Mouse (Mus musculus): ENCODE results near the gene Tubg2. TPM values are rescaled to one million over a fixed set of nuclear protein-coding genes. Genes with fewer than 3 reads are reported as not detected.
"Not testable (repeated sequence)": the region's sequence is repeated elsewhere in the genome, so short reads cannot be mapped to it uniquely, and the experiment has no call there.

Gene Tubg2
- polyA plus RNA-seq, 1 experiment from 2014 or later = 7.3 TPM

DNA sequence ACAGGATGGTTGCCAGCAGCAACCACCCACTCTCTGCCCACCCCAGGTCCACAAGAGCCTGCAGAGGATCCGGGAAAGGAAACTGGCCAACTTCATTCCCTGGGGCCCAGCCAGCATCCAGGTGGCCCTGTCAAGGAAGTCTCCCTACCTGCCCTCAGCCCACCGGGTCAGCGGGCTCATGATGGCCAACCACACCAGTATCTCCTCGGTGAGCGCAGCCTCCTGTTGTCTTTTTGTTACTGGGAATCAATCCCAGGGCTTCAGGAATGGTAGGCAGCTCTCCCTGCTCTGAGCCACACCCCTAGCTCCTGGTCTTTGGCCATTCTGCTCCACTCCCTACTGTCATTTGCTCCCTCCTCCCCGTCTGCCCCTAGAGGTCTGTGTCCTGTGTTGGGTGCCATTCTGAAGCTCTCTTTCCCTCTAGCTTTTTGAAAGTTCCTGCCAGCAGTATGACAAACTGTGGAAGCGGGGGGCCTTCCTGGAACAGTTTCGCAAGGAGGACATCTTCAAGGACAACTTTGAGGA is 5.3 kb downstream of the Tubg2 start:
- Histone ChIP-seq H3K36me3 (peaks cover 14% of the 10 kb centered on the region; the same call in 1 of the 2 replicates), H3K27me3 (peaks cover 63% of the 10 kb centered on the region), H3K4me1 (peaks cover 19% of the 10 kb centered on the region)
- not testable (repeated sequence) for H3K4me2 ChIP-seq (replicated peaks); H3K9me3 ChIP-seq; H3K9ac ChIP-seq; ATAC-seq (ENCODE audit: low FRiP score, low read depth); H3K27ac ChIP-seq; H3K4me3 ChIP-seq
- 77% methylated on average over 8 of the region's 8 CpGs for WGBS

DNA sequence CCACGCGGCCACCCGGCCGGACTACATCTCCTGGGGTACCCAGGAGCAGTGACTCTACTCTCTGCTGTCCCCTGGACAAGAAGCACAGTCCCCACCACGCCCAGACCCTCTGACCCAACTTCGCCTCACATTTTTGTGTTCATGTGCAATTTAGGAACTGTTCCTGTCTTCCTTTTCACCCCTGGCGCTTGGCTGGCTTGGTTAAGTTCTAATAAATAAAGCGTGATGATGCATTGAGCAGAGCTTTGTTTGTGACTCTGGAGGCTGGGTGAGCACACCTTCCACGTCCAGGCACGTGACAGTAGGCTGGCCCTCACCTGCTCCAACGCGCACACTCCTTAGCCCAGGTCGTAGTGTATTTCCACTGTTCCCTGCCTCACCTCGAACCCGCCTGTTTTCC is 5.8 kb downstream of the Tubg2 start:
- Histone ChIP-seq H3K9ac (no peak overlapping the region), H3K4me2 (replicated peaks) (no peak overlapping the region), H3K27ac (no peak overlapping the region), H3K27me3 (peaks cover 66% of the 10 kb centered on the region), H3K4me3 (no peak overlapping the region), H3K9me3 (no peaks in the 10 kb centered on the region), H3K36me3 (peaks cover 19% of the 10 kb centered on the region), H3K4me1 (peaks cover 14% of the 10 kb centered on the region)
- WGBS = 85% methylated on average over 15 of the region's 15 CpGs
- ATAC-seq (ENCODE audit: low FRiP score, low read depth) = no peak

GRCm38 (mm10) chr11:101162301-101162700 is 6.6 kb downstream of the Tubg2 start:
- 53% methylated on average over 5 of the region's 5 CpGs for WGBS
- Histone ChIP-seq H3K4me3 (no peak overlapping the region), H3K27ac (no peak overlapping the region), H3K9ac (no peak overlapping the region), H3K4me2 (replicated peaks) (no peak overlapping the region), H3K4me1 (peaks cover 13% of the 10 kb centered on the region), H3K36me3 (peaks cover 25% of the 10 kb centered on the region), H3K9me3 (no peaks in the 10 kb centered on the region), H3K27me3 (peaks cover 71% of the 10 kb centered on the region)
- ATAC-seq (ENCODE audit: low FRiP score, low read depth) = no peak

DNA sequence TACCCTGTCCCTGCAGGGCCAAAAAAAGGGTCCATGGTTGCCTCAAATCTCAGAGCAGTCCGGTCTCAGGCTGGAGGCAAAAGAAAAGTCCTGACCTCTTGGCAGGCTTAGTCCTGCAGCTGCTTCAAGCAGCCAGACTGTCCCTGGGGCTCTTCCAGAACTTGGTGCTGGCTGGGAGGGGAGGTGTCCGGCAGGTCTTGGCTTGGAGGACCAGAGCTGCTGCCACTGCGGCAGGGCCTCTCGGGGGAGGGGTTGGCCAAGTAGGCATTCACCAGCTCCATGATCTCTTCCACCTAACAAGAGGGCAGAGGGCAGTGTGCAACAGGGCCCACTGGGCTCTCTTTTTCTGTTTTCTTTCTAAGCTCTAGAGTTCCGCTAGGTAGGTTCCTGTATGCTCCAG is 7.1 kb downstream of the Tubg2 start:
- H3K27ac ChIP-seq = no peak overlapping the region
- no peak overlapping the region for H3K9ac ChIP-seq
- peaks cover 30% of the 10 kb centered on the region for H3K36me3 ChIP-seq
- no peak overlapping the region for H3K4me2 ChIP-seq (replicated peaks)
- 53% methylated on average over 5 of the region's 5 CpGs for WGBS
- no peak overlapping the region for H3K4me3 ChIP-seq
- H3K4me1 ChIP-seq = peaks cover 13% of the 10 kb centered on the region
- peaks cover 75% of the 10 kb centered on the region for H3K27me3 ChIP-seq
- ATAC-seq (ENCODE audit: low FRiP score, low read depth) = no peak
- no peaks in the 10 kb centered on the region for H3K9me3 ChIP-seq

- H3K9ac ChIP-seq = peak overlapping the region; percentile 65
- peaks cover 34% of the 10 kb centered on the region for H3K36me3 ChIP-seq
- peak overlapping the region; percentile 76 for H3K4me2 ChIP-seq (replicated peaks)
- WGBS = 10% methylated on average over 49 of the region's 49 CpGs
- H3K4me1 ChIP-seq = peaks cover 14% of the 10 kb centered on the region
- H3K9me3 ChIP-seq = no peaks in the 10 kb centered on the region
- no peak for ATAC-seq (ENCODE audit: low FRiP score, low read depth)
- peak overlapping the region; percentile 45 for H3K4me3 ChIP-seq
- peaks cover 85% of the 10 kb centered on the region for H3K27me3 ChIP-seq
- H3K27ac ChIP-seq = no peak overlapping the region
These were observed 8.0 kb downstream of the Tubg2 start for GRCm38 (mm10) chr11:101163476-101164350.

- peaks cover 91% of the 10 kb centered on the region for H3K27me3 ChIP-seq
- ATAC-seq (ENCODE audit: low FRiP score, low read depth) = no peak
- peaks cover 19% of the 10 kb centered on the region for H3K4me1 ChIP-seq
- peaks cover 34% of the 10 kb centered on the region for H3K36me3 ChIP-seq
- whole genome bisulfite sequencing = 5% methylated on average over 21 of the region's 21 CpGs
- H3K4me3 ChIP-seq = peak overlapping the region; percentile 45
- H3K4me2 ChIP-seq (replicated peaks) = peak overlapping the region; percentile 76
- peak overlapping the region; percentile 65 for H3K9ac ChIP-seq
- H3K27ac ChIP-seq = no peak overlapping the region
- no peaks in the 10 kb centered on the region for H3K9me3 ChIP-seq
These were observed 8.6 kb downstream of the Tubg2 start for GRCm38 (mm10) chr11:101164351-101164665.

- Histone ChIP-seq H3K4me2 (replicated peaks) (peak overlapping the region; percentile 76), H3K27ac (no peak overlapping the region), H3K4me3 (peak overlapping the region; percentile 45), H3K36me3 (peaks cover 34% of the 10 kb centered on the region), H3K27me3 (peaks cover 94% of the 10 kb centered on the region), H3K4me1 (peaks cover 26% of the 10 kb centered on the region), H3K9ac (peak overlapping the region; percentile 65; the same call in 1 of the 2 replicates), H3K9me3 (no peaks in the 10 kb centered on the region)
- WGBS = 14% methylated on average over 35 of the region's 35 CpGs
- ATAC-seq (ENCODE audit: low FRiP score, low read depth) = no peak
These were observed 9.2 kb downstream of the Tubg2 start for GRCm38 (mm10) chr11:101164677-101165580.

- no peaks in the 10 kb centered on the region for H3K9me3 ChIP-seq
- peaks cover 32% of the 10 kb centered on the region for H3K36me3 ChIP-seq
- WGBS = 41% methylated on average over 14 of the region's 14 CpGs
- no peak overlapping the region for H3K4me2 ChIP-seq (replicated peaks)
- H3K4me1 ChIP-seq = peaks cover 35% of the 10 kb centered on the region
- no peak for ATAC-seq (ENCODE audit: low FRiP score, low read depth)
- no peak overlapping the region for H3K4me3 ChIP-seq
- no peak overlapping the region for H3K27ac ChIP-seq
- 0 out of 2 replicates have a peak overlapping the region, but pooled peaks have one; percentile 1 for H3K9ac ChIP-seq
- peaks cover 94% of the 10 kb centered on the region for H3K27me3 ChIP-seq
These were observed 10.7 kb downstream of the Tubg2 start for GRCm38 (mm10) chr11:101166357-101166756.

GRCm38 (mm10) chr11:101167211-101167962 is 11.7 kb downstream of the Tubg2 start:
- Histone ChIP-seq H3K4me1 (peaks cover 43% of the 10 kb centered on the region), H3K27me3 (peaks cover 84% of the 10 kb centered on the region), H3K4me2 (replicated peaks) (no peak overlapping the region), H3K4me3 (no peak overlapping the region), H3K27ac (no peak overlapping the region), H3K9me3 (no peaks in the 10 kb centered on the region), H3K36me3 (peaks cover 26% of the 10 kb centered on the region), H3K9ac (no peak overlapping the region)
- WGBS = 48% methylated on average over 19 of the region's 19 CpGs
- ATAC-seq (ENCODE audit: low FRiP score, low read depth) = no peak

DNA sequence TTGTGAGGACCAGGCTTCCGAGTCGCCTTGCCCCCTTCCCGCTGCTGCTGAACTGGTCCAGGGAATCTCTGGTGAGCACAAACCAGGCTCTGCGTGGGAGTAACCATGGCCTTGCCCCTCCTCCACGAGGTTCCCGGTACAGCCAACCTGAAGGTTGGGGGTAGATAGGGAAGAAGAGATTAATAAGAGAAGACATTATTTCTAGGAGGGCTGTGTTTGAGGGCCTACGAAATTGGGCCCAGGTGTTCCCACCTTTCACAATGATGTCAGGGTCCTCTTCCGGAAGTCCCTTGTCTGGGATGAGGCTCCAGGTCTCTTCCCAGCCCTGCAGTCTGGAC is 12.2 kb downstream of the Tubg2 start:
- Histone ChIP-seq H3K27me3 (peaks cover 79% of the 10 kb centered on the region), H3K9ac (no peak overlapping the region), H3K36me3 (peaks cover 24% of the 10 kb centered on the region), H3K4me3 (no peak overlapping the region), H3K27ac (no peak overlapping the region), H3K4me1 (peaks cover 46% of the 10 kb centered on the region), H3K9me3 (no peaks in the 10 kb centered on the region), H3K4me2 (replicated peaks) (no peak overlapping the region)
- 56% methylated on average over 8 of the region's 8 CpGs for WGBS
- ATAC-seq (ENCODE audit: low FRiP score, low read depth) = no peak

GRCm38 (mm10) chr11:101168301-101168980 is 12.7 kb downstream of the Tubg2 start:
- ATAC-seq (ENCODE audit: low FRiP score, low read depth) = no peak

More at GRCm38 (mm10) chr11:101168301-101168980, 12.7 kb downstream of the Tubg2 start:
- Histone ChIP-seq H3K36me3 (peaks cover 23% of the 10 kb centered on the region), H3K9me3 (no peaks in the 10 kb centered on the region), H3K27ac (no peak overlapping the region), H3K4me1 (peaks cover 52% of the 10 kb centered on the region), H3K27me3 (peaks cover 79% of the 10 kb centered on the region), H3K9ac (no peak overlapping the region), H3K4me3 (no peak overlapping the region), H3K4me2 (replicated peaks) (no peak overlapping the region; the same call in 1 of the 2 replicates)
- WGBS = 66% methylated on average over 18 of the region's 18 CpGs
